Mouse (Mus musculus) small intestine, adult 2 months (tissue): ENCODE results near the gene Eng. TPM values are rescaled to one million over a fixed set of nuclear protein-coding genes. Genes with fewer than 3 reads are reported as not detected.

ENCODE experiments used
- H3K27ac ChIP-seq: fragments of 200-500 bp; 2 replicates; pipeline ENCODE4 v1.5.1; 2012; ENCODE audit warnings: low read depth, low read length, control low read depth, inconsistent platforms; ENCODE audit not compliant: insufficient read depth
- H3K27me3 ChIP-seq: fragments of 200-500 bp; 2 replicates; pipeline ENCODE4 v1.6.1; 2012; ENCODE audit warnings: mild to moderate bottlenecking, moderate library complexity, low read length, inconsistent platforms; ENCODE audit not compliant: control insufficient read depth, insufficient read depth
- H3K36me3 ChIP-seq: fragments of 200-500 bp; 2 replicates; pipeline ENCODE4 v1.6.1; 2012; ENCODE audit warnings: mild to moderate bottlenecking, low read length, control low read depth, inconsistent platforms; ENCODE audit not compliant: control insufficient read depth, insufficient read depth
- H3K4me1 ChIP-seq: fragments of 200-500 bp; 2 replicates; pipeline ENCODE4 v1.6.1; 2012; ENCODE audit warnings: low read length, inconsistent platforms, mixed read lengths; ENCODE audit not compliant: control insufficient read depth, insufficient read depth, insufficient read length
- H3K4me3 ChIP-seq: fragments of 200-500 bp; 2 replicates; pipeline ENCODE4 v1.5.1; 2012; ENCODE audit warnings: low read depth, mild to moderate bottlenecking, control low read depth, inconsistent platforms, low read length, moderate library complexity
- CTCF ChIP-seq: fragments of 200-500 bp; IDR thresholded peaks from 2 replicates; pipeline ENCODE4 v1.5.1; 2012; ENCODE audit warnings: low read depth, mild to moderate bottlenecking, control low read depth, inconsistent platforms, low read length, moderate library complexity, mixed read lengths; ENCODE audit not compliant: insufficient replicate concordance, insufficient read length; ENCODE audit errors: extremely low read depth
- POLR2A ChIP-seq: fragments of 200-500 bp; IDR thresholded peaks from 2 replicates; pipeline ENCODE4 v1.6.1; 2012; ENCODE audit warnings: low read depth, mild to moderate bottlenecking, control low read depth, inconsistent platforms, low read length, moderate library complexity
- WGBS: fragments of 180-500 bp; shearing (Covaris S2); methylation state at CpG from one replicate; pipeline ENCODE4 v1.1.7; 2018; 5-methylcytosine and 5-hydroxymethylcytosine counted together
- polyA plus RNA-seq: library from polyadenylated mRNA; depleted of rRNA; stranded (reverse); fragments of >200 nt; gene quantifications from 2 replicates; pipeline ENCODE4 v1.2.3, GENCODE M21; 2012

Eng gene
- polyA plus RNA-seq, 1 experiment: 54.4 TPM

GRCm38 (mm10) chr2:32624111-32624748, 22.2 kb upstream of the Eng start:
- peaks cover 7% of the 10 kb centered on the region for H3K4me1 ChIP-seq
- no peak for TF ChIP-seq CTCF
- no peak for TF ChIP-seq POLR2A
- 85% methylated on average over 5 of the region's 5 CpGs for WGBS

GRCm38 (mm10) chr2:32625212-32625872, 21.1 kb upstream of the Eng start:
- TF ChIP-seq CTCF (no peak), POLR2A (no peak)
- peak overlapping the region; percentile 45 for H3K4me3 ChIP-seq
- no peaks in the 10 kb centered on the region for H3K36me3 ChIP-seq
- H3K27me3 ChIP-seq: no peaks in the 10 kb centered on the region
- H3K4me1 ChIP-seq: peaks cover 7% of the 10 kb centered on the region
- peak overlapping the region; percentile 20; the same call in 1 of the 2 replicates for H3K27ac ChIP-seq
- WGBS: 11% methylated on average over 13 of the region's 13 CpGs

More at GRCm38 (mm10) chr2:32624111-32624748, 22.2 kb upstream of the Eng start:
- Histone ChIP-seq H3K36me3 (no peaks in the 10 kb centered on the region), H3K27ac (no peak overlapping the region), H3K4me3 (no peak overlapping the region), H3K27me3 (no peaks in the 10 kb centered on the region)

GRCm38 (mm10) chr2:32625873-32626694, 20.3 kb upstream of the Eng start:
- H3K4me3 ChIP-seq: 0 out of 2 replicates have a peak overlapping the region, but pooled peaks have one; percentile 45
- peaks cover 4% of the 10 kb centered on the region for H3K4me1 ChIP-seq
- no peaks in the 10 kb centered on the region for H3K27me3 ChIP-seq
- no peak for TF ChIP-seq POLR2A
- no peak for TF ChIP-seq CTCF
- peak overlapping the region; percentile 20; the same call in 1 of the 2 replicates for H3K27ac ChIP-seq
- WGBS: 55% methylated on average over 5 of the region's 5 CpGs
- H3K36me3 ChIP-seq: no peaks in the 10 kb centered on the region

GRCm38 (mm10) chr2:32627266-32628043, 18.9 kb upstream of the Eng start:
- no peak overlapping the region for H3K27ac ChIP-seq

DNA sequence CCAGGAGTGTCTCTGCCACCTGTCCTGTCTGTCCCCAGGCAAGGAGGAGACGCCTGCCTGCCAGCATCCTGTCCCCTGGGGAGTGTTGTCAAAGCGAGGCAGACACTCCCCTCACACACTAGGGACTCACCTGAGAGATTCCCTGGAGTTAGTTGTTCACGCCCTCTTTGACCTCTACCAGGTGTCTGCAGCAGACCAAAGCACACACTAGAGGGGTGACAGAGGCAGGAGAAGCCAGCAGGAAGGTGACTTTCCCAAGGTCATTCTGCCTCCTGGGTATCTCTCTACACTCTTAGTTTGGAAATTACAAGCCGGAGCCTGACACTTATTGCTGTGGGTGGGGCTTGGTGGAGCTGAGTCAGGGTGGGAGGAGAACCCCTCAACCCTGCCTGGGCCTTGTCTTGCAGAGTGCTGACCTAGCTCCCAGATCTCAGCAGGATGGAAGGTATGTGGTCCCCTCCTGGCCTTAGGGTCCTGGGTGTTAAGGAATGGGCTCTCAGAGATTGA, 18.3 kb upstream of the Eng start:
- WGBS: 40% methylated on average over 4 of the region's 4 CpGs
- H3K4me3 ChIP-seq: no peak overlapping the region
- H3K36me3 ChIP-seq: no peaks in the 10 kb centered on the region
- H3K27ac ChIP-seq: no peak overlapping the region
- no peaks in the 10 kb centered on the region for H3K27me3 ChIP-seq
- TF ChIP-seq POLR2A (peak; percentile 18; the same call in 1 of the 2 replicates), CTCF (no peak)
- H3K4me1 ChIP-seq: peaks cover 4% of the 10 kb centered on the region; the same call in 1 of the 2 replicates

More at GRCm38 (mm10) chr2:32627266-32628043, 18.9 kb upstream of the Eng start:
- no peak for TF ChIP-seq POLR2A
- no peak for TF ChIP-seq CTCF
- H3K36me3 ChIP-seq: no peaks in the 10 kb centered on the region
- 62% methylated on average over 20 of the region's 20 CpGs for WGBS
- no peaks in the 10 kb centered on the region for H3K27me3 ChIP-seq
- H3K4me3 ChIP-seq: no peak overlapping the region
- peaks cover 4% of the 10 kb centered on the region; the same call in 1 of the 2 replicates for H3K4me1 ChIP-seq

GRCm38 (mm10) chr2:32628729-32629128, 17.7 kb upstream of the Eng start:
- Histone ChIP-seq H3K27me3 (no peaks in the 10 kb centered on the region), H3K36me3 (no peaks in the 10 kb centered on the region), H3K4me3 (no peak overlapping the region), H3K4me1 (peaks cover 5% of the 10 kb centered on the region), H3K27ac (no peak overlapping the region)
- TF ChIP-seq POLR2A (no peak), CTCF (no peak)
- WGBS: 33% methylated on average over 5 of the region's 5 CpGs
